Mouse (Mus musculus) thymus, adult 2 months (tissue): Measurements from ENCODE around the gene Rab33b. TPM values are rescaled to one million over a fixed set of nuclear protein-coding genes. Genes with fewer than 3 reads are reported as not detected.

ENCODE experiments used
- DNase-seq: peaks from one replicate; pipeline ENCODE4 v3.0.0; 2021
- H3K27ac ChIP-seq: fragments of 200-500 bp; 2 replicates; pipeline ENCODE4 v1.5.1; 2012; ENCODE audit warnings: low read length, control low read depth; ENCODE audit not compliant: control insufficient read depth, insufficient read depth
- H3K27me3 ChIP-seq: fragments of 200-500 bp; 2 replicates; pipeline ENCODE4 v1.6.1; 2012; ENCODE audit warnings: mild to moderate bottlenecking, low read length, moderate library complexity, mixed read lengths; ENCODE audit not compliant: control insufficient read depth, insufficient read depth
- H3K36me3 ChIP-seq: fragments of 200-500 bp; 2 replicates; pipeline ENCODE4 v1.6.1; 2012; ENCODE audit warnings: mild to moderate bottlenecking, low read length, moderate library complexity; ENCODE audit not compliant: control insufficient read depth, insufficient read depth
- H3K4me1 ChIP-seq: fragments of 200-500 bp; replicated peaks from 2 replicates; pipeline ENCODE4 v1.6.1; 2012; ENCODE audit warnings: low read length; ENCODE audit not compliant: control insufficient read depth, insufficient read depth
- H3K4me3 ChIP-seq: fragments of 200-500 bp; 2 replicates; pipeline ENCODE4 v1.5.1; 2012; ENCODE audit warnings: mild to moderate bottlenecking, low read length, control low read depth, moderate library complexity; ENCODE audit not compliant: control insufficient read depth, insufficient read depth
- CTCF ChIP-seq: fragments of 200-500 bp; IDR thresholded peaks from 2 replicates; pipeline ENCODE4 v1.5.1; 2012; ENCODE audit warnings: mild to moderate bottlenecking, control low read depth, low read length, moderate library complexity, borderline replicate concordance; ENCODE audit not compliant: control insufficient read depth, poor library complexity, insufficient read depth; ENCODE audit errors: extremely low read depth
- POLR2A ChIP-seq: fragments of 200-500 bp; IDR thresholded peaks from 2 replicates; pipeline ENCODE4 v1.6.1; 2012; ENCODE audit warnings: mild to moderate bottlenecking, low read length, control low read depth, moderate library complexity; ENCODE audit not compliant: control insufficient read depth, poor library complexity, insufficient read depth; ENCODE audit errors: extremely low read depth
- WGBS: fragments of 180-500 bp; shearing (Covaris S2); methylation state at CpG from one replicate; pipeline ENCODE4 v1.1.7; 2018; 5-methylcytosine and 5-hydroxymethylcytosine counted together
- polyA plus RNA-seq: library from polyadenylated mRNA; depleted of rRNA; stranded (reverse); fragments of >200 nt; gene quantifications from 2 replicates; pipeline ENCODE4 v1.2.3, GENCODE M21; 2012

Gene Rab33b
- polyA plus RNA-seq, 1 experiment = 15.6 TPM

DNA sequence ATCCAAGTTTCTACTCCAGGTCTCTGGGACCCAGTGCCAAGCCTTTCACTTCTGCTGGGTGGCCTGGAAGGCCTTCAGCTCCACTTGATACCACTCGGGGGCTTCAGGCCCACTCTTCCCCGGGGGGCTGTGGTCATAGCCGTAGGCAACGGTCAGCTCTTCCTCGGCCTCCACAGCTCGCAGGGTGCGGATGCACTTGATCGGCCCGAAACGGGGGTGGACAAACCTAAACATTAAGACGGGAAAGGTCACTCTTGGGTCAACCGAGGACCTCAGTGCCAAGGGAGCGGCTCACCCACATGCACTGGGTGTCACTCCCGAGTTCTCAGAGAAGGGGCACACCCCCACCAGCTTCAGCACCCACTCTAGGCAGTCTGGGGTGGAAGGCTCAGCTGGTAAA lies 37.5 kb downstream of the Rab33b start:
- TF ChIP-seq POLR2A (no peak), CTCF (no peak)
- DNase-seq = no peak
- Histone ChIP-seq H3K27ac (no peak overlapping the region), H3K27me3 (no peaks in the 10 kb centered on the region), H3K4me3 (no peak overlapping the region), H3K4me1 (peaks cover 5% of the 10 kb centered on the region), H3K36me3 (peaks cover 82% of the 10 kb centered on the region)
- 96% methylated on average over 14 of the region's 14 CpGs for WGBS

DNA sequence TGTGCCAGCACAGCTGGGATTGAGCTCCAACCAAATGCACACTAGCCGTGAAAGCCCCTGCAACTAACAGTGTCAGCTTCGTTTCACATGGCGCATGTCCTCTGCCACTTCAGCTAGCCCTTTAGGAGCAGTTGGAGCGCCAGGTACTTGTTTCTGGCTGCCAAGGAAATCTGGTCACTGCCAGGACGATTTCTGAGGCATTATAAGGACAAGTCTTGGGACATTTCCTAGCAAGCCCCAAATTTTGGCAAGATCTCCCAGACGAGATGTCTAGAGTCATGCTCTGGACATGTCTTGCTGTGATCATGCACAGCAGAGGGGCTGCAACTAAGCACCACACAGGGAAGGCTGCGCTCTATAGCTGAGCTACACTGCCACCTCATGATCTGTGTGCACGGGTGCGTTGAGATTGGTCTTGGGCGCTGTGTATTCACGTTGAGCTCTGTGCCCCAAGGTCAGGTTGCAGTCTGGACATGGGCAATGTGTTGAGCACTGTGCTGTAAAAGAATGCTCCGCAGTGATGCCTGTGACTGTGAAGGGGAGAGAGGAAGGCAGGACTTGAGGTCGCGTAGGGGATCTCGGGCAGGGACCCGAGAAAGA lies 41.6 kb downstream of the Rab33b start:
- TF ChIP-seq POLR2A (no peak), CTCF (no peak)
- H3K27ac ChIP-seq = no peak overlapping the region
- peaks cover 94% of the 10 kb centered on the region for H3K36me3 ChIP-seq
- DNase-seq = no peak
- no peaks in the 10 kb centered on the region for H3K4me1 ChIP-seq
- no peaks in the 10 kb centered on the region for H3K27me3 ChIP-seq
- no peak overlapping the region for H3K4me3 ChIP-seq
- whole genome bisulfite sequencing = 96% methylated on average over 16 of the region's 16 CpGs

DNA sequence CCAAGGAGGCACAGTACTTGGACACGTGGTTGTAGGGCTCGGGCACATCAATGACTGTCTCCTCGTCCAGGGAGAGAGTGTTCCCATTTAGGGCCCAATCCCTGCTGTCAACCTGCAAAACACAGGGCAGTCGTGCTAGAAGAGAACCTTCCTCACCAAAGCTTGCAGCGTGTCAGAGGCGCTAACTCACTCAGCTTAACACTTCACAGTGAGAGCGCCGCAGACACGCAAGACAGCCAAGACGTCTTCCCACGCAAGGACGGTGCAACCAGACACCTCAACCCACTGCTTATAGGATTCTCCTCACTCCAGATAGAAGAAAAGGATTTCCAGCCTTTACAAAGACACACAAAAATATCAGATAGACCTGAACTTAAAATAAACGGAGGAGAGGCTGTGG lies 43.2 kb downstream of the Rab33b start:
- no peaks in the 10 kb centered on the region for H3K27me3 ChIP-seq
- no peak overlapping the region for H3K4me3 ChIP-seq
- peaks cover 94% of the 10 kb centered on the region for H3K36me3 ChIP-seq
- TF ChIP-seq POLR2A (no peak), CTCF (no peak)
- no peak for DNase-seq
- WGBS = 95% methylated on average over 13 of the region's 13 CpGs
- no peak overlapping the region for H3K27ac ChIP-seq
- no peaks in the 10 kb centered on the region for H3K4me1 ChIP-seq

DNA sequence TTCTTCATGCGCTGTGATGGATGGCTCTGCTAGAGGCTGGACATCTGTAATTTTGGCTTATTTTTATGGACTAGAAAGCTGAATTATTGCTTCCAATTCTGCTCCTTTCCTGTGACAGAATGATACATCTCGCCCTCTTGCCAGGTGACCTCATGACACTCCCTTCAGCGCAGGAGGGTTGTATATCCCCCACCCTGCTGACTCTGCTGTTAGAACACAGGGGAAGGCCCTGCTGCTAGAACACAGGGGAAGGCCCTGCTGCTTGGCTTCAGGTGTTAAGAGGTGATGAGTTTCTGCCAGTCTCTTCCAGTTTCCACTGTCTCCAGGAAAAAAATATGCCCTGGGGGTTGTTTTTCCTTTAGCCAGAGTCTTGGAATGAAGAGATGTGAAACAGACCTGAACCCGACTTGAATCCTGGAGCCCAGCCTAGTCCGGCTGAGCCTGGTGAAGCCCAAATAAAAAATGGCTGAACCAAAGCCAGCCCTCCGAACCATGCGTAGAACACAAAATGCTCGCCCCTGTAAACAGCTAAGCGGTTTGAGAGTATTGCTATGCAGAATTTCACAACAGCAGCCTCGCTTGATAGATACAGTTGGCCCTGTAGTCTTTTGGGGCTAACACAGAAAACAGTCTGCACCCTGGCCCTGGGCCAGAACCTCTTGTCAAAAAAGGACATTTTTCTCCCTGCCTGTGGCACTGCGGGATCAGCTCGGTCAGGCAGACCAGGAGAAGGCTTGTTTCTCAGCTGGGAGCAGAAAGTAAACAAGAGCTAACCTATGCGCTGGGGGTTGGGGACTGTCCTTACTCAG lies 48.0 kb downstream of the Rab33b start:
- Histone ChIP-seq H3K4me3 (no peak overlapping the region), H3K27me3 (no peaks in the 10 kb centered on the region), H3K27ac (no peak overlapping the region), H3K4me1 (no peaks in the 10 kb centered on the region), H3K36me3 (peaks cover 94% of the 10 kb centered on the region)
- no peak for DNase-seq
- WGBS = 94% methylated on average over 13 of the region's 13 CpGs
- TF ChIP-seq POLR2A (no peak), CTCF (no peak)

DNA sequence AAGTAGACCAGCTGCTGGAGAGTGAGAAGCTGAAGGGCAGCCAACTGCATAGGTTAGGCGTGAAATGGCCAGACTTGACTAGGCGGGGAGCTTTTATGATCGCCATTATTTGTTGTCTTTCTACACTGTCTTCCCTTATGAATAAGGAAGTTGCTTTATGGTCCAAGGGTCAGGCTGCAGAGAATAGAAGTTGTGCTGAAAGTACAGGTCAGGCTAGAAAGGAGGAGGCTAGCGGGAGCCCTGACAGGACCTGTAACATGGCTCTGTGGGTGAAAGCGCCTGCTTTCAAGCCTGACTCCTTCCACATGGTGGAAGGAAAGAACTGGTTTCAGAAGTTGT lies 48.5 kb downstream of the Rab33b start:
- 95% methylated on average over 5 of the region's 5 CpGs for WGBS
- TF ChIP-seq CTCF = no peak
- no peak for TF ChIP-seq POLR2A
- Histone ChIP-seq H3K27me3 (no peaks in the 10 kb centered on the region), H3K27ac (no peak overlapping the region), H3K36me3 (peaks cover 91% of the 10 kb centered on the region), H3K4me3 (no peak overlapping the region), H3K4me1 (no peaks in the 10 kb centered on the region)
- DNase-seq = no peak

DNA sequence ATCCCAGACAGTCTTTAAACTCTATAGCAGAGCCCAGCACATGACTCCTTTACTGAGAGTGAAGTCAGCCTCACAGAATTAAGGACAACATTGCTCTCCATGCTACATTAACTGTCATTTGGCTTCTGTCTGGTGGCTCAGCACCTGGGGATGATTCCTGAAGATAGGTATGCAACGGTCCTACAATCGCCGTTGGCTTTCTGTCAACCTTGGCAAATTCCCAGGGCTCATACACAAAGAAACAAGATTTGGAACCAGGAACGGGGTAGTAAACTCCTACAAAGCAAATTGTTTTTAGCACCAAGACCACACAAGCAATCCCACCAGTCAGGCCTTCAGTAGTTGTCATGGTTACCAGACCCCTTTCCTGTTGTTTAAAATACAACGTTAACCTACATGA lies 49.9 kb downstream of the Rab33b start:
- no peak overlapping the region for H3K4me3 ChIP-seq
- DNase-seq = no peak
- no peak for TF ChIP-seq POLR2A
- no peak for TF ChIP-seq CTCF
- no peaks in the 10 kb centered on the region for H3K4me1 ChIP-seq
- H3K27ac ChIP-seq = no peak overlapping the region
- WGBS = 96% methylated on average over 5 of the region's 5 CpGs
- peaks cover 94% of the 10 kb centered on the region for H3K36me3 ChIP-seq
- H3K27me3 ChIP-seq = no peaks in the 10 kb centered on the region

DNA sequence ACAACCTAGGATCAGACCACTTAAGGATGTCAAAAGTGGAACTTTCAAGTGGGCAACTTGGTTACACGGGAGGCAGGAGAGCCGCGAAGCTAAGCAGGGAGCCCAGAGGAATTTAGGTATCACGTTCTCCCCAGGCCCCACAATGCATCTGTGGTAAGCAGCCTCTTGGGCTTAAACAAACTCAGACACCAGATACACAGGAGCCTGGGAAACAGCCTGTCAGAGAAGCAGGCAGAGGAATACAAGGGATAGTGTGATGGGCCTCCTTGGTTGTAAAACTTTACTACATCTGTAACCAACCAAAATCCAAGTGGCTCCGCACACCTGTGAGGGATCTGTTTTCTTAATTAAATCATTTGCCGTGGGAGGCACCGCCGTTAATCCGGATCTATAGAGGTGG lies 50.3 kb downstream of the Rab33b start:
- Histone ChIP-seq H3K4me3 (no peak overlapping the region), H3K27me3 (no peaks in the 10 kb centered on the region), H3K36me3 (peaks cover 94% of the 10 kb centered on the region), H3K27ac (no peak overlapping the region), H3K4me1 (no peaks in the 10 kb centered on the region)
- TF ChIP-seq CTCF (no peak), POLR2A (no peak)
- DNase-seq = no peak
- WGBS = 97% methylated on average over 9 of the region's 9 CpGs
